Mouse (Mus musculus): ENCODE measurements around the gene Tmem270. TPM values are rescaled to one million over a fixed set of nuclear protein-coding genes. Genes with fewer than 3 reads are reported as not detected.
A peak's percentile ranks its signal among the peaks of the same experiment; 100 is the strongest.

Gene Tmem270
- polyA plus RNA-seq, 1 experiment from 2014 or later: not detected

GRCm38 (mm10) chr5:134913352-134913751, 6.8 kb upstream of the Tmem270 start:
- peak overlapping the region; percentile 60 for H3K4me2 ChIP-seq (ENCODE audit: low read depth, low read length)
- no peaks in the 10 kb centered on the region for H3K36me3 ChIP-seq (replicated peaks; ENCODE audit: insufficient read depth, low read length)
- peak overlapping the region; percentile 95 for H3K27ac ChIP-seq (ENCODE audit: low read depth)
- peak overlapping the region; percentile 75 for H3K9ac ChIP-seq (replicated peaks)
- ATAC-seq (peak; percentile 34), DNase-seq (peak; percentile 23)
- no peaks in the 10 kb centered on the region for H3K27me3 ChIP-seq (ENCODE audit: insufficient read depth, low read length)
- peaks cover 9% of the 10 kb centered on the region for H3K4me1 ChIP-seq (ENCODE audit: insufficient read depth)
- peak overlapping the region; percentile 55 for H3K4me3 ChIP-seq (ENCODE audit: low read depth, low read length)
- H3K9me3 ChIP-seq (ENCODE audit: low read length): no peaks in the 10 kb centered on the region
- 52% methylated on average over 3 of the region's 3 CpGs for WGBS (ENCODE audit: insufficient replicate concordance)
- no peak for TF ChIP-seq EP300 (IDR thresholded peaks at IDR 0.05; ENCODE audit: low read depth)
- no peak for TF ChIP-seq CTCF (IDR thresholded peaks at IDR 0.05; ENCODE audit: low read depth)

- DNase-seq (no peak), ATAC-seq (no peak)
- Histone ChIP-seq H3K4me1 (ENCODE audit: insufficient read depth) (peaks cover 4% of the 10 kb centered on the region; the same call in 1 of the 2 replicates), H3K27me3 (ENCODE audit: insufficient read depth, low read length) (no peaks in the 10 kb centered on the region), H3K27ac (ENCODE audit: low read depth) (0 out of 2 replicates have a peak overlapping the region, but pooled peaks have one; percentile 16), H3K9me3 (ENCODE audit: low read length) (no peaks in the 10 kb centered on the region), H3K4me2 (ENCODE audit: low read depth, low read length) (peak overlapping the region; percentile 60; the same call in 1 of the 2 replicates), H3K36me3 (replicated peaks; ENCODE audit: insufficient read depth, low read length) (no peaks in the 10 kb centered on the region), H3K9ac (replicated peaks) (no peak overlapping the region), H3K4me3 (ENCODE audit: low read depth, low read length) (no peak overlapping the region)
- TF ChIP-seq CTCF (IDR thresholded peaks at IDR 0.05; ENCODE audit: low read depth) (no peak), EP300 (IDR thresholded peaks at IDR 0.05; ENCODE audit: low read depth) (no peak)
- WGBS (ENCODE audit: insufficient replicate concordance): 87% methylated on average over 2 of the region's 2 CpGs
Observed at GRCm38 (mm10) chr5:134911901-134912300, 5.4 kb upstream of the Tmem270 start.

GRCm38 (mm10) chr5:134907135-134907534, 602 bp upstream of the Tmem270 start:
- peak; percentile 95 for DNase-seq

GRCm38 (mm10) chr5:134901644-134902027, 4.9 kb downstream of the Tmem270 start:
- Histone ChIP-seq H3K9me3 (ENCODE audit: low read length) (no peaks in the 10 kb centered on the region), H3K9ac (replicated peaks) (no peak overlapping the region), H3K4me1 (ENCODE audit: insufficient read depth) (no peaks in the 10 kb centered on the region), H3K4me3 (ENCODE audit: low read depth, low read length) (no peak overlapping the region), H3K27ac (ENCODE audit: low read depth) (no peak overlapping the region), H3K4me2 (ENCODE audit: low read depth, low read length) (no peak overlapping the region), H3K36me3 (replicated peaks; ENCODE audit: insufficient read depth, low read length) (no peaks in the 10 kb centered on the region), H3K27me3 (ENCODE audit: insufficient read depth, low read length) (no peaks in the 10 kb centered on the region)
- ATAC-seq (no peak), DNase-seq (no peak)
- TF ChIP-seq CTCF (IDR thresholded peaks at IDR 0.05; ENCODE audit: low read depth): no peak
- no peak for TF ChIP-seq EP300 (IDR thresholded peaks at IDR 0.05; ENCODE audit: low read depth)
- WGBS (ENCODE audit: insufficient replicate concordance): 65% methylated on average over 8 of the region's 8 CpGs

More at GRCm38 (mm10) chr5:134907135-134907534, 602 bp upstream of the Tmem270 start:
- no peaks in the 10 kb centered on the region for H3K4me1 ChIP-seq (ENCODE audit: insufficient read depth)
- no peak overlapping the region for H3K4me3 ChIP-seq (ENCODE audit: low read depth, low read length)
- WGBS (ENCODE audit: insufficient replicate concordance): under 1% methylated on average over 13 of the region's 13 CpGs
- no peak overlapping the region for H3K27ac ChIP-seq (ENCODE audit: low read depth)
- H3K9me3 ChIP-seq (ENCODE audit: low read length): no peaks in the 10 kb centered on the region
- no peaks in the 10 kb centered on the region for H3K27me3 ChIP-seq (ENCODE audit: insufficient read depth, low read length)
- no peak overlapping the region for H3K9ac ChIP-seq (replicated peaks)
- peak; percentile 91 for ATAC-seq
- no peak overlapping the region for H3K4me2 ChIP-seq (ENCODE audit: low read depth, low read length)
- no peaks in the 10 kb centered on the region for H3K36me3 ChIP-seq (replicated peaks; ENCODE audit: insufficient read depth, low read length)
- TF ChIP-seq EP300 (IDR thresholded peaks at IDR 0.05; ENCODE audit: low read depth): no peak
- peak; percentile 99 for TF ChIP-seq CTCF (IDR thresholded peaks at IDR 0.05; ENCODE audit: low read depth)

DNA sequence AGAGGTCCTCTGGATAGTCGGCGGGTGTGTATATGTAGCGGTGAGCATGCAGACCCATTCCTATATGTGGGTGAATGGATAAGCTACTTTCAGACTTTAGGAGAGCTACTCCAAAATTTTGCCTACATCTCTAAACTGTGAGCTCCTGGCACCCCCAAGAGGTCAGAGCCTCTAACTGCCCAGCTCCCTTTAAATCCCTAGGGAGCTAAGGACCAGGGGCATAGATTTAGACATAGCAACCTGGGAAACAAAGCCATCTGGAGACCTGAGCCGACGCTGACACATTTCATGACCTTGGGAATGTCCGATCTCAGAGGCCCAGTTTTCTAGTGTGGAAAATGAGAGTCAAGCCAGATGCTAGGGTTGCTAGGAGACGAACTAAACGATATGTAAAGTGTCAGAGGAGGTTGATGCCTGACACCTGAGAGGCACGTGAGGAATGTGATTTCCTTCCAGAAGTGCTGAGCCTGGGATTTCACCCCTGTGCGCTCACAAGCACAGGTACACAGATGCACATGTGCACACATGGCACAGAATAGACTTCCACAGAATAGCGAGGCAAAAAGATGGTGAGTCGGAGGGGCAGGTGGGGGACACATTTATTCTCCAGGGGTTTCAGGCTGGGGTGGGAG, 5.4 kb downstream of the Tmem270 start:
- no peak overlapping the region for H3K9ac ChIP-seq (replicated peaks)
- ATAC-seq (no peak), DNase-seq (no peak)
- no peaks in the 10 kb centered on the region for H3K27me3 ChIP-seq (ENCODE audit: insufficient read depth, low read length)
- peak; percentile 61 for TF ChIP-seq CTCF (IDR thresholded peaks at IDR 0.05; ENCODE audit: low read depth)
- no peak for TF ChIP-seq EP300 (IDR thresholded peaks at IDR 0.05; ENCODE audit: low read depth)
- no peak overlapping the region for H3K4me2 ChIP-seq (ENCODE audit: low read depth, low read length)
- H3K9me3 ChIP-seq (ENCODE audit: low read length): no peaks in the 10 kb centered on the region
- H3K27ac ChIP-seq (ENCODE audit: low read depth): no peak overlapping the region
- H3K4me1 ChIP-seq (ENCODE audit: insufficient read depth): no peaks in the 10 kb centered on the region
- WGBS (ENCODE audit: insufficient replicate concordance): 48% methylated on average over 12 of the region's 12 CpGs
- no peak overlapping the region for H3K4me3 ChIP-seq (ENCODE audit: low read depth, low read length)
- H3K36me3 ChIP-seq (replicated peaks; ENCODE audit: insufficient read depth, low read length): no peaks in the 10 kb centered on the region

DNA sequence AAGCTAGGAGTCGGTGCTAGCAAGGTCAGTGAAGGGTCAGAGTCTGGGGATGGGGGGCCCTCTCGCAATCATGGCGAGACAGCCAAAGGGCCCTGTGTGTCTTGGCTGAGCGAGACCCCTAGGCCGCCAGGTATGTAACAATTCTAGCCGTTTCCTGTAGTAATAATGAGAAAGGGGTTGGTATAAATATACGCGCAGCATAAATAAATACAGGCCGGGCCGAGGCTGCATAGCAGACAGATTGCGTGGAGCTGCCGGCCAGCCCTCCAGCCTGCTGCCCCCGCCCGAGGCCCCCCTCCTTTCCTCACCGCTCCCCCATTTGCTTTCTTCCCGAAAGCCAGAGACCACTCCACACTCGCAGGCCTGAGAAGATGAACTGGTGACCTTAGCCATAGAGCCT, 8.9 kb downstream of the Tmem270 start:
- no peaks in the 10 kb centered on the region for H3K4me1 ChIP-seq (ENCODE audit: insufficient read depth)
- no peak overlapping the region for H3K4me3 ChIP-seq (ENCODE audit: low read depth, low read length)
- H3K36me3 ChIP-seq (replicated peaks; ENCODE audit: insufficient read depth, low read length): no peaks in the 10 kb centered on the region
- no peaks in the 10 kb centered on the region for H3K9me3 ChIP-seq (ENCODE audit: low read length)
- no peak overlapping the region for H3K9ac ChIP-seq (replicated peaks)
- TF ChIP-seq EP300 (IDR thresholded peaks at IDR 0.05; ENCODE audit: low read depth) (no peak), CTCF (IDR thresholded peaks at IDR 0.05; ENCODE audit: low read depth) (no peak)
- H3K27ac ChIP-seq (ENCODE audit: low read depth): no peak overlapping the region
- no peaks in the 10 kb centered on the region for H3K27me3 ChIP-seq (ENCODE audit: insufficient read depth, low read length)
- ATAC-seq: no peak
- H3K4me2 ChIP-seq (ENCODE audit: low read depth, low read length): no peak overlapping the region
- no peak for DNase-seq
- 78% methylated on average over 17 of the region's 17 CpGs for WGBS (ENCODE audit: insufficient replicate concordance)

Data from liver, postnatal 0 days (tissue).